Mouse (Mus musculus): ENCODE results near the gene Myo1f.

Myo1f gene

DNA sequence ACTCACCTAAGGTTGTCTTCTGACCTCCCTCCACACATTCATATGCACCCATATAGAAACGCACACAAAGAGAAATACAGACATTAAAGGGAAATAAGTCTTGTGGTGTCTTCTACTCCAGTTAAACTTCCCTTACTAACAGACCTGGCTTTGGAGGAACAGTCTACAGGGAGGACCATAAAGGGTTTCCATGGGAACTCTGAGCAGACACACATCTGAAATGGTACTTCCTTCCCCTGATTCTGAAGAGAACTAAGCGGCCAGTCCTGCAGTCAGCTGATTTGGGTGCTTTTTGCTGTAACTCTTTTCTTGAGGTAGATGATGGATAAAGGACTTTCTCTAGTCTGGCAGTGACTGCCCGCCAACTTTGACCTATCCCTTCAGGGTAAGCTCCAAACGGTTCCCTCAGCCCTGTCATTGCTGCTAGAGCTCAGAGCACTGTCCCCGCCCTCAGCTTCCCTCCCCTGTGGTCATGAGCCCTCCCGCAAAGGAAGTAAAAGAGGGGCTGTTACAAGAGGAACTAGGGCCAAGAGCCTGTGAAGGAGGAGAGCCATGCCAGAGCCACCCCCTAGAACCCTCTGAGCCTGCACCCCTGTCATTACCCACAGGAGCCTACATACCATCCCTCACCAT is at the start of gene Myo1f:
Gene Myo1f (plus strand): TSS at position 485 of the 633 bp plus-strand sequence.
- no peak for DNase-seq (ENCODE audit: low read depth, low spot score)

DNA sequence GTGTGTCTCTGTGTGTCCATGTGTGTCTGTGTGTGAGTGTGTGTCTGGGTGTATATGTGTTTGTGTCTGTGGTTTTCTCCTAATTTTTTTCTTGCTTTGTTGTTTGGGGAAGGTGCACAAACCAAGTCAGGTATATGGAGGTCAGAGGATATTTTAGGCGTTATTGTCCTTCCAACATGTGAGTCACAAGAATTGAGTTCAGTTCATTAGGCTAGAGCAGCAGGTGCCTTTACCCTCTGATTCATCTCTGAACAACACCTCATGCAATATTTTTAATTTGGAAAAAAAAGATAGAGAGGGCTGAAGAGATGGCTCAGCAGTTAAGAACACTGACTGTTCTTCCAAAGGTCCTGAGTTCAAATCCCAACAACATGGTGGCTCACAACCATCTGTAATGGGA is 47.1 kb upstream of the Myo1f start:
- no peak for DNase-seq (ENCODE audit: low read depth, low spot score)

DNA sequence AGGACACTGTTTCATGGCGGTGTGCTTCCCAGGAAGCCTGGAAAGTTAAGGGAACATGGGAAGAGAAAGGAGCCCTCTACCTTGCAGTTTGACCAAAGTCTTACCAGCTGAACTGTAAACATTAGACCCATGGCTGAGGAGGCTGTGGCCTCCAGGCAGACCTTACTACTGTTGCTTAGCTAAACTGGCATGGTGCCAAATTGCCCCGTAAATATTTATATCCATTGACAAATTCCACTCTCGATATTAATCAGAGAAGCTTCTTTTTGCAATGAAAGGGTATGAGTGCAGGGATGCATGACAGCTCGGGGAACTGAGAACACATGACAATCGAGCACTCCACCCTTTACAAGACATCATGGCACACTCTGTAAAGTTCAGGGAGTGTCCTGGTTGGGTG is 45.3 kb upstream of the Myo1f start:
- DNase-seq (ENCODE audit: low read depth, low spot score), result no peak

DNA sequence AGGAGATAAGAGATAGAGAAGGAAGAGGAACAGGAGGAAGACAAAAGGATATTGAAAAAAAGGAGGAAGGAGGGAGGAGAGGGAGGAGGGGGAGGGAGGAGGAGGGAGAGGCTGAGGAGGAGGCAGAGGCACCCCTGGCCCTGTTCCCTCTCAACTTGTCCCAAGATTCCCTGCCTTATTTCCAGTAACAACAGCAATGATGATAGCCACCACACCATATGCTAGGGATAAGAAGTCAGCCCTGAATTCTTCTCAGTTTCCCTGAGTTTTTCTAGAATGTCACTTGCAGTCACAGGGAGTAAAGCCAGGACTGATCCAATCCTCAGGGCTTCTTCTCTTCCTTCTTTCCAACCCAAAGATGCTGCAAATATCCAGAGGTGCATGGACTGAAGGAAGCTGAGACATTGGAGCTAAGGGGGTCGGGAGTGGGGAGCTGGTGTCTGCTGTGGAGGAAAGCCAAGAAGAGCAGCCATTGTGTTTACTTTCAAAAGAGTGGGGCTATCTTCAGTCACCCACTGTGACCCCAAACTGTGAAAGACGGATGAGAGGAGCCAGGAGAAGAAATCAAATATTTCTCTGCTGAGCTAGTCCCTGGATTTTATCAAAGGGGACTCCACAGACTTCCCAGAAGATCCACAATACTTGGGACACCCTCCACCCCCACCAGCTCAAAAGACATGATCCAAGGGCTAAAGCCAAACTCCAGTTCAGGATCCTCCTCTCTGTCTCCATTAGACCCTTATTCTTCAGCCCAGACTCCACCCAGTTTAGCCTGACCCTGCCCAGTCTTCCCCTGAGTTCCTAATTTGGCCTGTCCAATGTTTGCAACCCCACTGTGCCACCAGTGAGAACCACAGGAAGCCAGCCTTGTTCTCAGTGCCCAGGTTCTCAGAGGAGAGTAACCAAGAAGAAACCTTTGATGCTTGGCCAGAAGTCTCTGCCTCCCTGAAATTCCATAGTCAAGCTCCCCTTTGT is 42.8 kb upstream of the Myo1f start:
- no peak for DNase-seq (ENCODE audit: low read depth, low spot score)

DNA sequence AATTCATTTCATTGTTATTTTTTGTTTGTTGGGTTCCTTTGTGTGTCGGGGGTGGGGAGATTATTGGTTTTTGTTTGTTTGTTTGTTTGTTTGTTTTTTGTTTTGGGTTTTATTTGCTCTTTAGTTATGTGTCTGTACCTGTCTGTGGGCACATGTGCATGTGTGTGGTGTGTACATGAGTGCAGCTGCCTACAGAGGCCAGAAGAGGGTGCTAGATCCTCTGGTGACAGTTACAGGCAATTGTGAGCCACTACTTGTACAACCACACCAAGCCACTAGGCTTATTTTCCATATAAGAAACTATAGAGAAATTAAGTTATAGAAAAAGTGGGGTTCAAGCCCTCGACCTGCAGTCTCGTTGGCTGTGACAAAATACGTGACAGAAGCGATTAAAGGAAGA is 41.6 kb upstream of the Myo1f start:
- no peak for DNase-seq (ENCODE audit: low read depth, low spot score)

DNA sequence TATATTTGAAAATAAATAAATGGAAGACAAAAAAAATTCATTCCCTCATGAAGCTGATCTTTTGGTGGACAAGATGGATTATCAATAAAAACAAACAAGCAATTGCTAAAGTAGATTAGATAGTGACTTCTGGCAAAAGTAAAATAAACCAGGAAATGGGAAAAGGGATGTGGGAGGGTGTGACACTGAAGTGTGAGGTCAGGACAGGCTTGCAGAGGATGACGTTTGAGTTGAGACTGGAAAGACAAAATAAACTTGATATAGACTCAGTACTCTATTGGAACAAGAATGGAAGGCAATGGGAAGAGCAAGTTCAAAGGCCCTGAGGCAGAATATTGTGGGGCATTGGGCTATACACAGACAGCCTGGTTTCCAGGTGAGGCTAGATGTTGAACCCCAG is 35.1 kb upstream of the Myo1f start:
- no peak for DNase-seq (ENCODE audit: low read depth, low spot score)

DNA sequence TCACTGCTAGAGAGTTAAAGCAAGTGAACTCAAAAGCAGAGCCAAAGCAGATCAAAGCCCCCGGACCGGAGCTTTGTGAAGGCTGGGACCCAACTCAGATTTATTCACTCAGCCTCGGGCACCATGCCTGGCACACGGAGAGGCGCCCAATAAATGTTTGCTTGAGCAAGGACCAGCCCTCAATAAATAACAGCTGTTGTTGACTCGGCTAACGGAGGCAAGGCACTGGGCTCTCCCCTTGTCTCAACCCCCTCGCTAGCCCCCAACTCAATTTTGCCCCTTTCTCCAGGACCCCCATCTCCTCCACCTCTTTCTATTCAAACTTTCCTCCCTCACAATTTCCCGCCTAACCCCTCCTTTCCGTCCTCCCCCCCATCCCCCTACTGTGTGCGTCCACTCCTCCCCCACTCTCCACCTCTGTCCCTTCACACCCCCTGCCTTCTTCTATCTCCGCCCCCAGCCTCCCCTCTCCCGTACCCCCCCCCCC is 32.0 kb upstream of the Myo1f start:
- no peak for DNase-seq (ENCODE audit: low read depth, low spot score)

DNA sequence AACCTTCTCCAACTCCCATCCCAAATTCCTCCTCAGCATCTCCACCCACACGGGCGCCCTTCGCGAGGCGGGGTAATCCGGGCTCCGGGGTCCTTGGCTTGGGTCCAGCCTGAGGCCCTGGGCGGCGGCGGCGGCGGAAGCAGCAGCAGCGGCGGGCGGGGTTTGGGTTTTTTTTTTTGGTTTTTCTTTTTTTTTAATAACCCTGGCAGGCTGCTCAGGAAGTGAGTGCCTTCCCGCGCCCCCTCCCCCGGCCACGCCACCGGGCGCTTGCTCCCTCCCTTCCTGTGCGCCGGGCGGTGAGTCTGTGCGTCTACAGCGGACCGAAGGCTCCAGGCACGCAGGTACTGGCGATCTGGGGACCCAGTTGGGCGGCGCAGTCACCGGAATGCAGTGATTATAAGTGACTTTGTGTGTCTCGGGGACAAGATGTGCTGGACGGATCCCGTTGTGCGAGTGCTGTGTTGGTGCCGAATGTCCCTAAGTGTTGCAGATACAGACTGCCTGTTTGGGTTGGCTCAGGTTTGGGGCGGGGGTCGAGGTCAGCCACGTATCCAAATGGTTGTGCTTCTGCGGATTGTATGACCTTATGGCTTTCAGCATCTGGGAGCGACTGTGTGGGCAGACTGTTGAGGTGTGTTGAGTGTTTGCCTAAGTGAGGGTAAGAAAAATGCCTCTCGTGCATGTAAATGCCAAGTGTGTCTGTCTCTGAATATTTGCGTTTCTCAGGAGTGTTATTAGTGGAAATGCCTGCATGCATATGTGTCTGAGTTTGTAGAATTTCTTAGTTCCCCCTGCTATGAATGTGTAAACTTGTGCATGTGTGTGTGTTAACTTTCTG is 31.4 kb upstream of the Myo1f start, which contains the start of gene Adamts10:
Gene Adamts10 (plus strand): TSS at position 287 of the 838 bp plus-strand sequence.
- peak; percentile 43 for DNase-seq (ENCODE audit: low read depth, low spot score)

DNA sequence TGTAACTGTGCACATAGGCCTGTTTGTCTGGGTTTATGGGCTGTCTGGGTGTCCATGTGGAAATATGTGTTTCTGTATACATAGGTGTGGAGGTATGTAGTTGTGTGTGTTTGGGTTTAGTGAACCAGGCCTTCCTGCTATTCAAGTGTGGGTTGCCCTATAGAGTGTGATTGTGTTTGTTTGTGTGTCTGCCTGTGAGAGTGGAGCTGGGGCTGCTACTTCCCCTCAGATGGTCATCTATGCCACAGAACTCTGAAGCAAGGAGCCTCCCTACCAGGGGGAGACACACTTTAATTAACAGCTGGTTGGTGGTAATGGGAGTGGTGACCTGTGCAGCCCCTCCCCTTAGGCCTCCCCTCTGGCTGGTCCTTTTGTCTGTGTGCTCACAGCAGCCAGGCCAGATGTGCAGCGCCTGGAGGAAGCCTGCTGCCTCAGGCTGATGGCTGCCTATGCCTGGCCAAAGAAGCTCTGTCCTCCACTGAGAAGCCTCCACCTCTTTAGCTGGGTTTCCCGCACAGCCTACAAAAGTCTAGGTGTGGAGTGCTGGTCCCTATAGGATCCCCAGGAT is 30.6 kb upstream of the Myo1f start:
- no peak for DNase-seq (ENCODE audit: low read depth, low spot score)

DNA sequence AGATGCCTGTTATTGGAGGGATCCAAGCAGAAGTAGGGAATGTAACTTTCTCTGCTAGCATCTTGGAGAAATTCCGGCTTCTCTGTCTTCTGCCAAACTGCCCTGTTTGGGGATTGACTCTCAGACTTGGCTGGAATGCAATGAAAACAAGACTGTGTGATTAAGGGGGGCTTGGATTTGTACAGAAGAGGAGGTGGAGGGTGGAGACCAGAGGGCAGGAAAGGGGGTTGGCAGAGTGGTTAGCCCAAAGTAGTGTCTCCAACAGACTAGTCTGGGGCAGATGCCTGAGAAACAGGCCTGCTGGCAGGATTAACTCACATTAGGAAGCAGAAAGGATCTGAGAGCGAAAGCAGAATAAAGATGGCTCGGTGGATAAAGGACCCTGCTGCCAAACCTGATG is 29.0 kb upstream of the Myo1f start:
- DNase-seq (ENCODE audit: low read depth, low spot score), result no peak

DNA sequence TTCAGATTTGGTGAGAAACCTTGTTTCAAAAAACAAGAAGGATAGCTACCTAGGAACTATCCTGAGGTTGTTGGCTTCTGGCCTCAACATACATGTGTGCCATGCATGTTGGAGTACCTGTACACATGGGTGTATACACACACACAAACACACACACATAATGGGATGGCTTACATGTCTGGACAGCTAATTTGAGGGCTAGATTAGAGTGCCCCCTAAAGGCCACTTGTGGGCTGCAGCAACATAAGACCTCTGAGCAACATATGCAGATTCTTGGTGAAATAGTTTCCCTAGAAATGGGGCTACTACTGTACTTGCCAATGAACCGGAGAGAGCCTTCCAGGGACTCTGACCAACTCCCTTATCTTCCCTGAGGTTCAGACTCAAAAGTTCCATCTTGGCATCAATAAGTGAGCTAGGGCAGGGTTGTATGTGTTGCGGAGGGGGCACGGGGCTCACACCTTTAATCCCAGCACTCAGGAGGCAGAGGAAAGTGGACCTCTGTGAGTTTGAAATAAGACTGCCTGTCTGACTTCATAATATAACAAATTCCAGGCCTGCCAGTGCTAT is 16.3 kb upstream of the Myo1f start:
- no peak for DNase-seq (ENCODE audit: low read depth, low spot score)

DNA sequence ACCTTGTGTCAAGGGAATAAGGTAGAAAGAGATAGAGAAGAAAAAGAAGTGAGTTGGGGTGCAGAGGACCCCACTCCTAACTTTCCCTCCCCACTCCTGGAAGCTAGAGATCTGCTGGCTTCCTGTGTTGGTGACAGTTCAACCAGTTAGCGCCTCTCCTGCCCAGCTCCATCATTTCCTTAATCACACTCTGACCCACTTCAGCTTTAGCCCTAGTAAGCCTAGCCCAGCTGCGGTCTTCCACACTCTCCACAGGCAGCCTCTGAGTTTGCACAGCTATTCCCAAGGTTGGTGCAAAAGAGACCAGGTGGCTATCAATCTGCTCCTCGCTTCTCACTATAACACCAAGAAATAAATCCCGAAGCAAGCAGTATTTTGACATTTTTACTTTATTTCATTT is 15.6 kb upstream of the Myo1f start:
- no peak for DNase-seq (ENCODE audit: low read depth, low spot score)

DNA sequence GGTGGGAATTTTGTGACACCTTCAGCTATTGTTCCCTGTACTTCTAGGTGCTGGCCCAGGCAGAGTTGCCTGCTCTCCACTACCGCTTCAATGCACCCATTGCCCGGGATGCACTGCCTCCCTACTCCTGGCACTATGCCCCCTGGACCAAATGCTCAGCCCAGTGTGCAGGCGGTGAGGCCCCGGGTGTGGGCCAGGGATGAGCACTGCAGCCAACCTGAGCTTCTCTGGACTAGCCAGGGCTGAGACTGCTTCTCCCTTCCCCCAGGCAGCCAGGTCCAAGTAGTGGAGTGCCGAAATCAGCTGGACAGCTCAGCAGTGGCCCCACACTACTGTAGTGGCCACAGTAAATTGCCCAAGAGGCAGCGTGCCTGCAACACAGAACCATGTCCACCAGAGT is 6.3 kb upstream of the Myo1f start:
- no peak for DNase-seq (ENCODE audit: low read depth, low spot score)

DNA sequence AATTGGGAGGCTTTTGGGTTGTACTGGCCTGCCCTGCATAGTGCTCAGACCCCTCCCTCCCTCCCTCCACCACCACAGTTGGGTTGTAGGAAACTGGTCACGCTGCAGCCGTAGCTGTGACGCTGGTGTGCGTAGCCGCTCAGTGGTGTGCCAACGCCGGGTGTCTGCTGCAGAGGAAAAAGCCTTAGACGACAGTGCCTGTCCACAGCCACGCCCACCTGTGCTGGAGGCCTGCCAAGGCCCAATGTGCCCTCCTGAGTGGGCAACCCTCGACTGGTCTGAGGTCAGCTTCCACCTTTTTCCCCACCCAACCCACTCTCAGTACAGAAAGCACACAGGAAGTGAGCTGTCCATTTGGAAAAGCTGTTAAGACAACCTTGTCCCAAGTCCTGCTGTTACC is 5.1 kb upstream of the Myo1f start:
- no peak for DNase-seq (ENCODE audit: low read depth, low spot score)

DNA sequence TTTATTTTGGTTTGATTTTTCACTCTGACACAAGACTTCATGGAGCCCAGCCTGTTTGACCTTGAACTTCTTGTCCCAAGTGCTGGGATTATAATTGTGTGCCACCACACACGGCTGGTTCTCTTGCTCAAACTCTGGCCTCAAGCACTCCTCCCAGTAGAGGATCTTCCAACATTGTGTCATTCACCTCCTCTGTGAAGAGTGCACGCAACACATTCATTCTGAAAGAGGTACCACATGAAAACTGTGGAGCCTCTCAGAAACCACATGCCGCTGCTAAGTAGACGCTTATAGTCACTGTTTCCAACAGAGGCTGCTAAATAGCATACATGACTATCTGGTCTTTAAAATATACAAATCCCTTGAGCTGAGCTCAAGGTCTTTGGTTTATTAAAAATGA is 3.4 kb upstream of the Myo1f start:
- DNase-seq (ENCODE audit: low read depth, low spot score), result no peak

DNA sequence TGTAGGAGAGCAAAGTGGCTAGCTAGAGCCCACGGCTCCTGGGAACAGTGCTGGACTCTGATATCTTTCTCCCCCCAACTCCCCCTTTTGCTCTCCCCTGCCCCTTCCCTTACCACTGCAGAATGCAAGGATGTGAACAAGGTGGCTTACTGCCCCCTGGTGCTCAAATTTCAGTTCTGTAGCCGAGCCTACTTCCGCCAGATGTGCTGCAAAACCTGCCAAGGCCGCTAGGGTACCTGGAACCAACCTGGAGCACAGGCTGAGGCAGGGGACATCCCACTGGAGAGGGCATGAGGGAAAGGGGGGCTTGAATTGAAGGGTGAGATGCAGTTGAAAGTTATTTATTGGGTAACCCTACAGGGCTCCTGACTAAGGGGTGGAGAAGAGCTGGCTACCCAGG is 2.5 kb upstream of the Myo1f start:
- DNase-seq (ENCODE audit: low read depth, low spot score), result no peak

DNA sequence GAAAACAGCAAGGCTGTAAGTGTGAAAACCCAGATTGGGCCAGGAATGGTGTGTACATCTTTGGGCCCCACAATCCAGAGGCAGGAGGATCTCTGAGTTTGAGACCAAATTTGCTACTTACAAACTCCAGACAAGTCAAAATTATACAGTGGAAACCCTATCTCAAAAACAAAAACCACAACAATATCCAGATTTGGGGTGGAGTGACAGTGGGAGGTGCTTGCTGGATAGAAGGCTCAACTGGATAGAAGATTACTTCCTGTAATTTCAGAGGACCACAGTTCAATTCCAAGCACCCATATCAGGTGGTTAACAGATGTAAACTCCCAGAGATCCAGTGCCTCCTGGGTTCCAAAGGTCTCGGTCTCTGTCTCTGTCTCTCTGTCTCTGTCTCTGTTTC is 971 bp upstream of the Myo1f start:
- no peak for DNase-seq (ENCODE audit: low read depth, low spot score)

DNA sequence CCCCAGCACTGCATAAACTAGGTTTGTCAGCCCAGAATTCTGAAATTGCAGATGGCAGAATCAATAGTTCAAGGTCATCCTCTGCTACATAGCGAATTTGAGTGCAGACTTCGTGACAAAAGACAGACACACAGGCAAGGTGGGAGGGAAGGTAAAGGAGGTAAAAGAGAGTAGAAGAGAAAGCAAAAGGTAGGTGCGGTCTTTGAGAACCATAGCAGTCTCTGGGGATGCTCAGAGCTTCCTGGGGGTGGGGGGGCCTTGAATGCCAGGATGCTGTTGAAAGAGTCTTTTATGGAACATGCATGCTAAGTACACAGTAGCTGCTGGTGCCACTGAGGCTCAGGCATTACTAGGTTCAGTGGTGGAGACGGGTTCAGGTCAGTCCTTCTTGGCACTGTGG is 2.4 kb downstream of the Myo1f start:
- DNase-seq (ENCODE audit: low read depth, low spot score), result no peak

DNA sequence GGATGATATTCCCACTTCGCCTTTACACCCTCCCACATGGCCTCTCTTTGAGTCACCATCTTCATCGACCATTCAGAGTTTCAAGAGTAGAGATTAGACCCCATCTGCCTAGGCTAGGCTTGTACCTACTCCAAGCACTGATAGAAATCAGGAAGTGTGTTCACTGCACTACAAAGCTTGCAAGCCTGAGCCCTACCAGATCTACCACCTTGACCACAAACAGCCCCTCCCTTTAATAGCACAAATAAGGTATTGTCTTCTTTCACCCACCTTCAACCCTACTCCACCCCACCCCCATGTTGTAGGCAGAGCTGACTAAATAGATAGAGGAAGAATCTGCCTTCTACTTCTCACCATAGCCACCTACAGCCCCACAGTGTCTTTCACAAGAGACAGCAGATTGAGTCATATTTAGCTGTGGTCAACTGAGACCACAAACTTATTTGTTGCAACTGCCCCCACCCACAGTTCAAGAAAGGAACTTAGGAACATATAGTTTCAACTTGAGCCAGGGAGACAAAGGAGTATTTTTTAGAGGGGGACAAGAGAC is 8.1 kb downstream of the Myo1f start:
- DNase-seq (ENCODE audit: low read depth, low spot score), result no peak

DNA sequence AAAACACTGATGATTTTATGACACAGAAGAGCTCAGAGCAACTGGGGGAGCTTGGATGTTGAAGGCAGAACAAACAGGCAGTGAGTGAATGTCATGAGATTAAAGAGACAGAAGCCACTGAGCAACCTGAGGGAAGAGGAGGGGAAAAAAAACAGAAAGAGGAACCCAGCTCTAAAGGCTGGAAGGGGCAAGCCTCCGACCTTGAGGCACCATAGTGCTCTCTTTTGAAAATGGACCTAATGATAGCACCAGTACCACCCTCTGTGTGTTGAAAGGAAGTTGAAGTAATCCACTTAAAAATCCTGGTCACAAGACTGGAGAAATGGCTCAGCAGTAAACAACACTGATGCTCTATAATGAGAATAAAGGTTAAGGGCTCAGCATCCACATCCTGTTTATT is 9.1 kb downstream of the Myo1f start:
- DNase-seq (ENCODE audit: low read depth, low spot score), result no peak

DNA sequence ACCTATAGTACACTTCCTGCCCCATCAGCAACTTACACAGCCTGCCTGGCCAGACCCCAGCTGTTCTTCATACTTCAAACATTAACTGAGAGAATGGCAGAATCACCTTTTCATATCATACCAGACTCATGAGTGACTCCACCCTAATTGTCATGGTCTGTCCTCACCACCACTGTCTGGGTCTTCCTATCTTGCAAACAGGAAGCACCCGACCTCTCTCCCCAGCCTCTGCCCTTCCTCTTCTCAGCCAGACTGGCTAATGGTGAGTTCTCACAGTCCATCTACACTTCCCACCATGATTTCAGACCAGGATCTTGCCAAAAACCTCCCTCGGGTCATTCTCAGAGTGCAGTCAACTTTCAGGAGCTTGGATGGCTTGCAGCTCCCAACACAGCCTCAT is 10.7 kb downstream of the Myo1f start:
- no peak for DNase-seq (ENCODE audit: low read depth, low spot score)
